Mouse (Mus musculus) bone marrow macrophage, adult 2 months (primary cell): Measurements from ENCODE around the gene Stxbp1. TPM values are rescaled to one million over a fixed set of nuclear protein-coding genes. Genes with fewer than 3 reads are reported as not detected.

Experiments
- H3K27ac ChIP-seq: 2 replicates; pipeline ENCODE4 v1.5.1; 2012; ENCODE audit warnings: low read depth, low read length; ENCODE audit not compliant: insufficient read depth
- H3K4me1 ChIP-seq: 2 replicates; pipeline ENCODE4 v1.6.1; 2012; ENCODE audit warnings: low read length; ENCODE audit not compliant: control insufficient read depth, insufficient read depth
- H3K4me3 ChIP-seq: 2 replicates; pipeline ENCODE4 v1.5.1; 2012; ENCODE audit warnings: mild to moderate bottlenecking, low read length, moderate library complexity; ENCODE audit not compliant: insufficient read depth
- CTCF ChIP-seq: IDR thresholded peaks from 2 replicates; pipeline ENCODE4 v1.5.1; 2012; ENCODE audit warnings: low read depth, mild to moderate bottlenecking, low read length, moderate library complexity
- POLR2A ChIP-seq: IDR thresholded peaks from 2 replicates; pipeline ENCODE4 v1.6.1; 2012; ENCODE audit warnings: mild to moderate bottlenecking, low read depth, low read length, borderline replicate concordance
- polyA plus RNA-seq: library from polyadenylated mRNA; stranded (reverse); fragments of >200 nt; gene quantifications from 2 replicates; pipeline ENCODE4 v1.2.4, GENCODE M21; 2012; ENCODE audit not compliant: missing spikeins, insufficient read depth, insufficient read length

The Stxbp1 gene
- polyA plus RNA-seq: 17.1 and 17.7 TPM in 2 replicates

- Histone ChIP-seq H3K4me1 (peaks cover 2% of the 10 kb centered on the region; the same call in 1 of the 2 replicates), H3K27ac (peak within 1 kb of the TSS; percentile 33), H3K4me3 (peak within 1 kb of the TSS; percentile 70)
- no peak for TF ChIP-seq POLR2A
- TF ChIP-seq CTCF: no peak
Observed at GRCm38 (mm10) chr2:32846805-32847467, at the start of gene Stxbp1. Gene Stxbp1, minus strand, starts transcription at chr2:32847245.

DNA sequence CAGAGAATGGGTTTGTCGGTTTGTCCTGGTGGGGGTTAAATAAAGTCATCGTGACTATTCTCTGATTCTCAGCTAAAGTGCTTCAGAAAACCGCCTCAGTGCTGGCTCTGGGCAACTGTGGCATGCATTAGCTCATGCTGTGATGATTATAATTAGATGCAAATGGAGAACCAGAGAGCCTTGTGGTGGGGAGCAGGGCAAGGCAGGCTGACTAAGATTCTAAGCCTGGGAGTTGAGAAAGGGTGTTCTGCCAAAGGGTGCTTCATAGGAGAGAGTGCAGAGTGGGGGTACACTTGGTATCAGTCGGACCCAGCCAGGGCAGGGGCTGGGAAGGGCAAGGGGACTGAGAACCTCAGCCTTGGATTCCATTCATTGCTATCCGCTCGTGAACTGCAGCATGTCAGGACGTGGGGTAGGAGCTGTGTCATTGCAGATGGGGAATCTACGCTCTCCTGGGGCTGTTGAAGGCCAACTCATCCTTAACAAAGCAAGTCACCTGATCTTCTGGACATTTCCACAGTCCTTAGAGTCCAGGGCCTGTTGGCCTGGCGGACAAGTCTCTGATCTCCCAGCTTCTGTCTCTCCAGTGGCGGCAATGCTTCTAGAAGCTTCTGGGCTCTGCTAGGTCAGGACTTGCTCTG, 49.6 kb upstream of the Stxbp1 start:
- H3K27ac ChIP-seq: peak overlapping the region; percentile 69

DNA sequence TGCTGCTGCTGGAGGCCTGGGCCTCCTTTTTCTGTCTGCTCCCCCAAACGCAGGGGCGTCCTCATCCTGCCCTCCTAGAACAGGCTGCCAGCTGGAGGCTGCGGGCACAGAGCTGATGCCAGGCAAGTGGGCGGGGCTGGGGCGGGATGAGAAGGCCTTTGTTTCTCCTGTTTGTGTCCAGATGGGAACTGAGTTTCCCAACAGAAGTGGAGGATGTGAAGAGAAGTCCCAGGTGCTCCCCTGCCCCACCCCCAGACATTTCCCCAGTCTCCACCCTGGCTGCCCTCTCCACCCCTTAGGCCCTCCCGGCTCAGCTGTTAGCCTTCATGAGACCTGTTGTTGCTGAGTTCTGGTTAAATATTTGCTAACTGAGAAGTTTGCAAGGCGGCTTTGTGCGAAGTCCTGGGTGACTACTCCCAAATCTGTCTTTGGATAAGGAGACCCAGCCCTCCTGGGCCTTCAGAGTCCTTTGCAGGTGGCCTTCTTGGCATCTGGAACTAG, 48.6 kb upstream of the Stxbp1 start:
- Histone ChIP-seq H3K4me1 (peaks cover 92% of the 10 kb centered on the region), H3K27ac (peak overlapping the region; percentile 69), H3K4me3 (no peak overlapping the region)
- TF ChIP-seq CTCF: no peak
- TF ChIP-seq POLR2A: no peak

More for the DNA sequence above, 49.6 kb upstream of the Stxbp1 start:
- 0 out of 2 replicates have a peak overlapping the region, but pooled peaks have one; percentile 2 for H3K4me3 ChIP-seq
- peaks cover 88% of the 10 kb centered on the region for H3K4me1 ChIP-seq
- TF ChIP-seq CTCF: no peak
- TF ChIP-seq POLR2A: no peak

GRCm38 (mm10) chr2:32894097-32894496, 47.1 kb upstream of the Stxbp1 start:
- H3K27ac ChIP-seq: peak overlapping the region; percentile 47

DNA sequence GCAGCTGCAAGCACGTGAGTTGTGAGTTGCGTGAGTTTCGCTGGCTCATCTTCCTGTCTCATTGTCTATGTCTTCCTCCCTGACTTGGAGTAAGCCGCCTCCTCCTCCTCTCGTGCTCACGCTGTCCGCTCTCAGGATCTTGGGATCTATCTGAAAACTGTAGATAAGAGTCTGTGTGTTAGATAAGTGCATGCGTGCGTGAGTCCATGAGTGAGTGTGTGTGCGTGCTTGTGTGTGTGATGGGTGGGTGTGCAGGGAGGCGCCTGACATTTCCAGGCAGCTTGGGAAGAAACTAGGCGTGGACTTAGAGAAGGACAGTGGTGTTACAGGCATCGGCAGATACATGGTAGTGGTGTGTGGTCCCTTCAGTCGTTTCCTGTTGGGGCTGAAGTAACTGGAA, 45.4 kb upstream of the Stxbp1 start:
- Histone ChIP-seq H3K4me1 (peaks cover 90% of the 10 kb centered on the region), H3K27ac (no peak overlapping the region; the same call in 1 of the 2 replicates)

More at GRCm38 (mm10) chr2:32894097-32894496, 47.1 kb upstream of the Stxbp1 start:
- TF ChIP-seq CTCF (no peak), POLR2A (no peak)
- H3K4me3 ChIP-seq: no peak overlapping the region
- H3K4me1 ChIP-seq: peaks cover 92% of the 10 kb centered on the region

DNA sequence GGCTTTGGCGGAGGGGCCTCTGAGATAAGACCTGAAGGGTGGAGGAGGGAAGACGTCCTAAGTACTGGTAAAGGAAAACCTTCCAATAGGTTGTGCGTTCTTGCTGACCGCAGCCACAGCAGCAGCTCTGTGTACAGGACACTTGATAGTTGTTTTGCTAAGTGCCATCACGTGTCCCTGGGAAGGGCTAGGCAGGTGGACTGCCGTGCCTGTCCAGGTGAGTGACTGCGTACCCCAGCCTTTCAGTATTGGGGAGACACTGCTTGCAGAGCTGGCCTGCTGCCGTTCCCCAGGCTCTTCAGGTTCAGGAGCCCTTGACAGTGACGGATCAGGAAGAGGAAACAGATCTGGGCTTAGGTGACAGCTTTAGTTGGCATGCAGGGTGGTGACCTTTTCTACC, 44.2 kb upstream of the Stxbp1 start:
- H3K4me3 ChIP-seq: no peak overlapping the region
- peaks cover 84% of the 10 kb centered on the region for H3K4me1 ChIP-seq
- no peak overlapping the region for H3K27ac ChIP-seq
- TF ChIP-seq POLR2A: no peak
- no peak for TF ChIP-seq CTCF

More for the DNA sequence above, 45.4 kb upstream of the Stxbp1 start:
- TF ChIP-seq POLR2A (no peak), CTCF (no peak)
- no peak overlapping the region for H3K4me3 ChIP-seq

DNA sequence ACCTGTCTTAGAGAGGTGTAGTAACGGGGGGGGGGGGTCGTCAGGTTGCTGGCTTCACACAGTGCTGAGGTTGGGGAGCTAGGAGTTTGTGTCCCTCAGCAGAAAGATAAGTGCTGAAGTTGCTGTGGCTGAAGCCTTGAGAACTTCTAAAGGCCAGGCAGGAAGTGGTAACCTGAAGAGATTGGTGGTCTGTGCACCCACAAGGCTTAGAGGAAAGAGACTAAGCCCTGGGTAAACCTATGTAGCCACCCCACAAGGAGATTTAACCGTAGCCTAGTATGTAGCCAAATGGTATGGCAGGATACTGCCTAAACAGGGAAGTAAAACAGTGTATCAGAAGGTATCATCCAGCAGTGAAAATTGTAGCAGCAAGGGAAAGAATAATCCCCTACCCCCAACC, 43.2 kb upstream of the Stxbp1 start:
- Histone ChIP-seq H3K4me3 (no peak overlapping the region), H3K27ac (no peak overlapping the region), H3K4me1 (peaks cover 85% of the 10 kb centered on the region)
- TF ChIP-seq POLR2A: no peak
- no peak for TF ChIP-seq CTCF

GRCm38 (mm10) chr2:32888551-32888950, 41.5 kb upstream of the Stxbp1 start:
- no peak for TF ChIP-seq CTCF
- TF ChIP-seq POLR2A: no peak
- no peak overlapping the region for H3K4me3 ChIP-seq
- no peak overlapping the region for H3K27ac ChIP-seq
- peaks cover 85% of the 10 kb centered on the region for H3K4me1 ChIP-seq

DNA sequence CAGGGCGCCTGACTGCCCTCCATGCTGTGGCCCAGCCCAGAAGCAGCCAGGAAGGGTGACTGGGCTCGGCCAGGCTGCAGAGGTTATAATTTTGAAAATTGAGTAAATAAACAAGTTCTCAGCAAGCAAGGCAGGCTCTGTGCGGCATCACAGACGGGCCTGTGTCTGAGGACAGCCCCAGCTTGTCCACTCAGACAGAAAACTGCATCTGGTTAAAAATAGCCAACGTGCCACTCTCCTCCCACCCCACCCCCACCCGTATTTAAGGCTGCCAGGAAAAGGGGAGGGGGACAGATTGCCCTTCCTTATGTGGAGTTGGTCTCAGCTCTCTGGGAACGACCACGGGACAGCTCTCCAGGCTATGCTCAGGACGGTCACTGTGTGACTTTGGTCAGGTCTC, 41.0 kb upstream of the Stxbp1 start:
- Histone ChIP-seq H3K4me1 (peaks cover 85% of the 10 kb centered on the region), H3K27ac (no peak overlapping the region), H3K4me3 (no peak overlapping the region)
- TF ChIP-seq POLR2A: no peak

DNA sequence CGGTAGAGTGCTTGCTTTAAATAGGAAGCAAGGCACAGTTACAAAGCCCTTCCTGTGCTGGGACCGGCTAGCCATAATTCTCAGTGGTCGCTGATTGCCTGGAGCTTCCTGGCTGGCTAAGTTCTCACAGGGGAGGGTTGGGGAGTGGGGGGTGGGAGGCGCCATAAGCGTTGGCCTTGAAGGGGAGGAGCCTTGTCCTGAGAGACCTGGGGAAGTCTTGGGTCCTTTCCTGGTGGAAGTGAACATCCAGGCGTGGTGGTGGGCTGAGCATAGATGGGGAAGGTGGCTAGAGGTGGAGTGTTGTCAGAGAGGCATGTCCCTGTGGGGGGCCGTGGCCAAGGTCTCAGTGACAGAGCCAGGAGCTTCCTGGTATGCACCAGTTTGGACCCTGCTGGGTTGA, 37.7 kb upstream of the Stxbp1 start:
- peaks cover 81% of the 10 kb centered on the region for H3K4me1 ChIP-seq
- H3K27ac ChIP-seq: no peak overlapping the region
- no peak overlapping the region for H3K4me3 ChIP-seq
- no peak for TF ChIP-seq POLR2A
- no peak; the same call in 1 of the 2 replicates for TF ChIP-seq CTCF
